ENCODE assay signal across 12 mouse cellular contexts in genomic region chr15:7998095-7998494, GRCm38 (mm10).
"Had no signal": no experiment of that assay in that cellular context is flagged by ENCODE, and none has a peak within 500 bp of the region (broad histone marks: within the 10 kb centered on the region; RNA-seq: fewer than 3 reads in every experiment).

No protein-coding gene starts in this region.

- DNase-seq: kidney, adult 2 months; kidney, postnatal 25 days; layer of hippocampus, adult 9-11 months; layer of hippocampus, postnatal 36 days; lung, embryonic 14.5 days; right cerebral cortex, postnatal 4 days; spleen, adult 18-20 months had no signal

- H3K36me3 ChIP-seq: limb, embryonic 15.5 days; liver, embryonic 12.5 days; midbrain, embryonic 13.5 days; neural tube, embryonic 12.5 days had no signal

- H3K4me1 ChIP-seq: limb, embryonic 15.5 days; neural tube, embryonic 12.5 days had no signal

- H3K9me3 ChIP-seq: limb, embryonic 15.5 days; liver, embryonic 12.5 days; midbrain, embryonic 13.5 days; neural tube, embryonic 12.5 days had no signal

- ATAC-seq: midbrain, embryonic 13.5 days had no signal

- H3K27me3 ChIP-seq: limb, embryonic 15.5 days; liver, embryonic 12.5 days; midbrain, embryonic 13.5 days; neural tube, embryonic 12.5 days had no signal

- H3K27ac ChIP-seq: limb, embryonic 15.5 days; liver, embryonic 12.5 days; macrophage; midbrain, embryonic 13.5 days; neural tube, embryonic 12.5 days had no signal

- H3K4me3 ChIP-seq: limb, embryonic 15.5 days; liver, embryonic 12.5 days; midbrain, embryonic 13.5 days; neural tube, embryonic 12.5 days had no signal

- H3K4me2 ChIP-seq: limb, embryonic 15.5 days; lung, embryonic 14.5 days; midbrain, embryonic 13.5 days; neural tube, embryonic 12.5 days had no signal

- H3K9ac ChIP-seq: limb, embryonic 15.5 days; liver, embryonic 12.5 days; lung, embryonic 14.5 days; midbrain, embryonic 13.5 days; neural tube, embryonic 12.5 days had no signal
